Mouse (Mus musculus): Measurements from ENCODE around the gene Zranb3.
"Not testable (repeated sequence)": the region's sequence is repeated elsewhere in the genome, so short reads cannot be mapped to it uniquely, and the experiment has no call there.

DNA sequence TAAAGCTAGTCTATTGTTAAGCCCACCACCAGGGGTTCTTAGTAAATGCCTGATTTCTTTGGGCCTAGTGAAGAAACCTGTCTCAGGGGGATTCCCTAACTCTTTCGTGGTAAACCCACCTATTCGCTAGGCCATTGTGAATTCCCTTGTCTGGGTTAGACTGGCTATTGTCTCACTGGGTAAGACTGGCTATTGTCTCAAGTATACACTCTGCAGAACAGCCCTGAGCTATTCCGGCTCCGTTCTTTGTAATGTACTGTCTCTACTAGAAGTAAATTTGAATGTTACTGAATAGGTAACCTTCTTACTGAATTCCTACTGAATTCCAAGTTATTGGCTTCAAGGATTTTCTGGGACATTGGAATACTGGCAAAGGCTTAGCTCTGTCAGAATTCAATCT lies 101.9 kb downstream of the Zranb3 start:
- TF ChIP-seq CTCF, EP300 (IDR thresholded peaks at IDR 0.05; ENCODE audit: low read depth): not testable (repeated sequence)

Measured in liver, postnatal 0 days (tissue).